Mouse (Mus musculus) limb, embryonic 11.5 days (tissue): Measurements from ENCODE around the gene Trio. TPM values are rescaled to one million over a fixed set of nuclear protein-coding genes. Genes with fewer than 3 reads are reported as not detected.

Source experiments
- ATAC-seq: fragments of 200-750 bp; cut with Nextera tagmentation; 2 replicates; pipeline ENCODE4 v1.8.0; 2017; ENCODE audit warnings: low read depth; ENCODE audit not compliant: insufficient number of reproducible peaks, low FRiP score, low TSS enrichment
- DNase-seq: peaks from one replicate; pipeline ENCODE4 v3.0.0-alpha.2; 2015; ENCODE audit warnings: low spot score
- H3K27ac ChIP-seq: fragments of 300-500 bp; sonication (generic); replicated peaks from 2 replicates; pipeline ENCODE4 v1.5.1; 2014; ENCODE audit warnings: low read depth, mild to moderate bottlenecking, low read length
- H3K27me3 ChIP-seq: fragments of 300-500 bp; sonication (generic); 2 replicates; pipeline ENCODE4 v1.6.1; 2014; ENCODE audit warnings: mild to moderate bottlenecking, low read length, mixed read lengths; ENCODE audit not compliant: control insufficient read depth, insufficient read depth
- H3K36me3 ChIP-seq: fragments of 300-500 bp; sonication (generic); 2 replicates; pipeline ENCODE4 v1.6.1; 2014; ENCODE audit warnings: mild to moderate bottlenecking, low read length, moderate library complexity, mixed read lengths; ENCODE audit not compliant: control insufficient read depth, insufficient read depth
- H3K4me1 ChIP-seq: fragments of 300-500 bp; sonication (generic); 2 replicates; pipeline ENCODE4 v1.6.1; 2014; ENCODE audit warnings: low read length, mixed read lengths; ENCODE audit not compliant: control insufficient read depth, insufficient read depth
- H3K4me2 ChIP-seq: fragments of 300-500 bp; sonication (generic); 2 replicates; pipeline ENCODE4 v1.6.1; 2014; ENCODE audit warnings: low read depth, mild to moderate bottlenecking, moderate library complexity; ENCODE audit not compliant: severe bottlenecking
- H3K4me3 ChIP-seq: fragments of 300-500 bp; sonication (generic); 2 replicates; pipeline ENCODE4 v1.5.1; 2014; ENCODE audit warnings: low read depth, low read length
- H3K9ac ChIP-seq: fragments of 300-500 bp; sonication (generic); 2 replicates; pipeline ENCODE4 v1.6.1; 2014; ENCODE audit warnings: mild to moderate bottlenecking, low read length
- H3K9me3 ChIP-seq: fragments of 300-500 bp; sonication (generic); 2 replicates; pipeline ENCODE4 v1.6.1; 2016; ENCODE audit warnings: low read length; ENCODE audit not compliant: control insufficient read depth
- WGBS: fragments of 180-500 bp; shearing (Covaris S2); extraction: QIAGEN DNeasy Blood & Tissue Kit; methylation state at CpG from one replicate; pipeline ENCODE4 v1.1.7; 2014; 5-methylcytosine and 5-hydroxymethylcytosine counted together
- polyA plus RNA-seq: library from polyadenylated mRNA; unstranded; fragments of >200 nt; fragmentation: Nextera tagmentation; extraction: Ambion mirVana; gene quantifications from 2 replicates; pipeline ENCODE4 v1.2.1, GENCODE M21; 2014

Gene Trio
- polyA plus RNA-seq, 1 experiment from 2014 or later: 64.8 TPM

DNA sequence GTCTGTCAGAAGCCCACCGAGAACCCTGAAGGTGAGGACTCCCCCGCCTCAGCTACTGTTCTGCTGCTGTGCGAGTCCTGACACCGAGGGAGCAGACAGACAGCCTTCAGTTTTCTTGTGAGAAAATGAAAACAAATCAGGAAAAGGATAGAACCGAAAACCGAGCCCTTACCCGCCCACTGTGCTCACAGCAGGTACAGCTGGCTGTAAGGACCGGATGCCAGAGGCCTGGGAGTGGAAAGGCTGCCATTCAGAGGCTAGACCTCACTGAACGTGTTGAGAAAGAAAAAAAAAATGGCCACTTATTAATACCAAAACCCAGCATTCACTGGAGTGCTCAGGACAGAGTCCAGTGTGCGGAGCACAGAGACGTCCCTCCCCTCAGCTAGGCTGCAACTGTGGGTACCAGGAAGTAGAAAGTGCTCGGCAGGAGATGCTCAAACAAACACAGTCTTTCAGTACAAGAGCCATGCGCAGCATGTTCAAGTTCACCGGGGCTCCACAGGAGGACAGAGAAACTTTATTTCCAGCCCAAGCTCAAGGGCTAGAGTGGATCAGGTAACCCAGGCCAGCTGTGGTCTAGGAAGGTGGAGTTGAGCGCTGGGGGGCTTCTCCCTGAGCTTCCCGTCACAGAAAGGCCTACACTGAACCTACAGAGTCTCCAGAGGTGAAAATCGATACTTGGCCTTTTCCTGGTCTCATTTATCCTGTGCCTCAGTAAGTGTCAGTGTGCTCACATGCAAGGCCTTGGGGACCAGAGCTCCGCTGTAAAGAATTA lies 221.9 kb downstream of the Trio start:
- no peak overlapping the region for H3K9ac ChIP-seq
- DNase-seq (no peak), ATAC-seq (peak; percentile 48; the same call in 1 of the 2 replicates)
- peaks cover 37% of the 10 kb centered on the region for H3K4me1 ChIP-seq
- H3K27me3 ChIP-seq: no peaks in the 10 kb centered on the region
- no peaks in the 10 kb centered on the region for H3K9me3 ChIP-seq
- peak overlapping the region; percentile 63 for H3K27ac ChIP-seq
- H3K4me3 ChIP-seq: no peak overlapping the region
- WGBS: 69% methylated on average over 18 of the region's 18 CpGs
- no peak overlapping the region for H3K4me2 ChIP-seq
- no peaks in the 10 kb centered on the region; the same call in 1 of the 2 replicates for H3K36me3 ChIP-seq

GRCm38 (mm10) chr15:27802243-27802642 lies 223.4 kb downstream of the Trio start:
- DNase-seq (no peak), ATAC-seq (no peak)
- Histone ChIP-seq H3K9me3 (no peaks in the 10 kb centered on the region), H3K4me2 (no peak overlapping the region), H3K4me3 (no peak overlapping the region), H3K27ac (no peak overlapping the region), H3K4me1 (peaks cover 44% of the 10 kb centered on the region), H3K9ac (no peak overlapping the region), H3K27me3 (no peaks in the 10 kb centered on the region), H3K36me3 (no peaks in the 10 kb centered on the region; the same call in 1 of the 2 replicates)
- WGBS: 91% methylated on average over 12 of the region's 12 CpGs

DNA sequence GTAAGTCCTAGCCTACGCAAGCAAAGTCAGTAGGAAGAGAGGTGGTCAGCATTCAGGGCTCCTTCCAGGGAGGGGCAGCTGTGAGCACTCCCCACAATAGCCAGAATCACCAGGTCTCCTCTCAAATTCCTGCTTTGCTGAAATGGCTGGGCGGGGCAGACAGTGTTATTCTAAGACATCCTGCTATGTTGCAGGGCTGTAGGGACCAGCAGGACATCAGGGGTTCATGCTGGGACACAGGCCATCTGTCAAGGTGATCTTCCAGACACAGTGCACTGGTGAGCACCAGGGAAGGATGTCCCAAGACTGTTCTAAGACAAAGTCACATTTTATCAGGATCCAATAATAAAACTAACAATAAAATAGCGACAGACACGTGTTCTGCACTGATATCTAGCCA lies 224.5 kb downstream of the Trio start:
- ATAC-seq (no peak), DNase-seq (no peak)
- H3K27me3 ChIP-seq: no peaks in the 10 kb centered on the region
- 76% methylated on average over 4 of the region's 4 CpGs for WGBS
- no peaks in the 10 kb centered on the region; the same call in 1 of the 2 replicates for H3K36me3 ChIP-seq
- H3K9ac ChIP-seq: no peak overlapping the region
- no peak overlapping the region for H3K27ac ChIP-seq
- H3K4me2 ChIP-seq: no peak overlapping the region
- H3K4me1 ChIP-seq: peaks cover 46% of the 10 kb centered on the region
- H3K9me3 ChIP-seq: no peaks in the 10 kb centered on the region
- no peak overlapping the region for H3K4me3 ChIP-seq

DNA sequence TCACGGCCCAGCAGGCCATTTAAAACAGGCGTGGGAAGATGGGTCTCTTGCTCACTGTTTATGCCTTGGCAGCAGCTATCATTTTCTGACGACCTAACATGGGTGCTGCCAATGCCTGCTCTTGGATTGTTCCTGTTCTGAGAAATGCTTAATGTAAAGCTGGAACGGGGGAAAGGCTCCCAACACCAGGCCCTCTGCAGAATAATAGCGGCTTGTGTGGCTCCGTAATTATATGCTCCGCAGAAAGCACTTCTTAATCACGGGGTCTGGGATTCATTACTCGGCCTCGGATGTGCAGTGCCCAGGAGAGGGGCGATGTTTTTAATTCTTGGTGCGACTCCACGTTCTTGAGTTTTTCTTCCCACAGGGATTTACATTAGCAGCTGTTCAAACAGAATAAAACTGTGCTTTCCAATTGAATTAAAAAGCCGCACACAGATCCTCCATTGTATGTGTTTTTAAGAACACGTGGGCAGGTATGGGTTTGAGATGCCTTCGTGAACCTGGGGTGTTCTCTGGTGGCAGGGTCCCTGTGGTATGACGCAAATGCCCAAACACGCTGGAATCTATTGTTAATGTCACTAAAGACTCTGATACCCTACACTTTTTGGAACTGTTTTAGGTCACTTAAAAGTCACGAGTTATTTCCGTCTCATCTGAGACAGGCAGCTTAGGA lies 228.0 kb downstream of the Trio start:
- no peak overlapping the region for H3K4me2 ChIP-seq
- H3K4me1 ChIP-seq: peaks cover 44% of the 10 kb centered on the region
- no peak overlapping the region for H3K4me3 ChIP-seq
- no peak overlapping the region for H3K9ac ChIP-seq
- peak; percentile 59 for DNase-seq
- no peaks in the 10 kb centered on the region for H3K9me3 ChIP-seq
- H3K36me3 ChIP-seq: no peaks in the 10 kb centered on the region; the same call in 1 of the 2 replicates
- peak; percentile 55; the same call in 1 of the 2 replicates for ATAC-seq
- H3K27ac ChIP-seq: peak overlapping the region; percentile 92
- 24% methylated on average over 20 of the region's 20 CpGs for WGBS
- no peaks in the 10 kb centered on the region for H3K27me3 ChIP-seq

GRCm38 (mm10) chr15:27796868-27797222 lies 228.8 kb downstream of the Trio start:
- no peaks in the 10 kb centered on the region; the same call in 1 of the 2 replicates for H3K36me3 ChIP-seq
- no peaks in the 10 kb centered on the region for H3K27me3 ChIP-seq
- H3K9ac ChIP-seq: no peak overlapping the region
- peaks cover 49% of the 10 kb centered on the region for H3K4me1 ChIP-seq
- peak overlapping the region; percentile 92 for H3K27ac ChIP-seq
- H3K4me2 ChIP-seq: no peak overlapping the region
- no peaks in the 10 kb centered on the region for H3K9me3 ChIP-seq
- DNase-seq: no peak
- no peak overlapping the region for H3K4me3 ChIP-seq
- no peak; the same call in 1 of the 2 replicates for ATAC-seq
- 77% methylated on average over 7 of the region's 7 CpGs for WGBS

GRCm38 (mm10) chr15:27795942-27796867 lies 229.4 kb downstream of the Trio start:
- peaks cover 49% of the 10 kb centered on the region for H3K4me1 ChIP-seq
- H3K27ac ChIP-seq: peak overlapping the region; percentile 92
- DNase-seq (peak; percentile 22), ATAC-seq (no peak)
- H3K9ac ChIP-seq: no peak overlapping the region
- 79% methylated on average over 22 of the region's 22 CpGs for WGBS
- no peaks in the 10 kb centered on the region; the same call in 1 of the 2 replicates for H3K36me3 ChIP-seq
- no peak overlapping the region for H3K4me2 ChIP-seq
- H3K9me3 ChIP-seq: no peaks in the 10 kb centered on the region
- no peaks in the 10 kb centered on the region for H3K27me3 ChIP-seq
- H3K4me3 ChIP-seq: no peak overlapping the region

GRCm38 (mm10) chr15:27793284-27793683 lies 232.4 kb downstream of the Trio start:
- Histone ChIP-seq H3K27ac (peak overlapping the region; percentile 22), H3K4me1 (peaks cover 61% of the 10 kb centered on the region), H3K27me3 (no peaks in the 10 kb centered on the region), H3K36me3 (no peaks in the 10 kb centered on the region), H3K9me3 (no peaks in the 10 kb centered on the region), H3K9ac (peak overlapping the region; percentile 17; the same call in 1 of the 2 replicates), H3K4me3 (no peak overlapping the region), H3K4me2 (no peak overlapping the region)
- DNase-seq: no peak
- no peak for ATAC-seq
- WGBS: 71% methylated on average over 6 of the region's 6 CpGs

DNA sequence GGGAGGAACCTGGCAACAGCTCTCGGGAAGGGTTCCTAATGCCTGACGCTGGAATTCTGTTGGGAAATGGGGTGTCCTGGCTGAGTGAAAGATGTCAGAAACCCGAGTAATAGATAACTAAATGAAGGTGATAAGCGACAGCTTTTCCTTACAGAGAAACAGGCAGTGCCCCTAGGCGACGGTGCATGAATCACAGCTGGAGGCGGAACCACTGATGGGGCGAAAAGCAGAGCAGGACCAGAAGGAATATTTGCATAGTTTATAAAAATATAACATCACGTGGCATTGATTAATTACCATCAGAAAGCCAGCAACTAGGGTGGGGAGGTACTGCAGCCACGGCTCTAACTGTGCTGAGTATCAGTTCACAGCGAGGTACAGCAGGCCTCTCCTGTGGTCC lies 233.2 kb downstream of the Trio start:
- WGBS: 76% methylated on average over 11 of the region's 11 CpGs

More for the DNA sequence above, 233.2 kb downstream of the Trio start:
- Histone ChIP-seq H3K9ac (no peak overlapping the region), H3K9me3 (no peaks in the 10 kb centered on the region), H3K36me3 (no peaks in the 10 kb centered on the region), H3K4me1 (peaks cover 57% of the 10 kb centered on the region), H3K27me3 (no peaks in the 10 kb centered on the region), H3K4me2 (no peak overlapping the region), H3K27ac (no peak overlapping the region), H3K4me3 (no peak overlapping the region)
- ATAC-seq (no peak), DNase-seq (no peak)
